Mouse (Mus musculus) stomach, postnatal 0 days (tissue): ENCODE measurements around the gene Rnf166. TPM values are rescaled to one million over a fixed set of nuclear protein-coding genes. Genes with fewer than 3 reads are reported as not detected.

Experiments used
- ATAC-seq: fragments of 200-750 bp; cut with Nextera tagmentation; 2 replicates; pipeline ENCODE4 v1.8.0; 2017; ENCODE audit not compliant: low FRiP score, low TSS enrichment
- DNase-seq: peaks from one replicate; pipeline ENCODE4 v3.0.0-alpha.2; 2016; ENCODE audit warnings: low spot score
- H3K27ac ChIP-seq: fragments of 300-500 bp; sonication (generic); replicated peaks from 2 replicates; pipeline ENCODE4 v1.5.1; 2014; ENCODE audit warnings: mild to moderate bottlenecking, control low read depth
- H3K27me3 ChIP-seq: fragments of 300-500 bp; sonication (generic); 2 replicates; pipeline ENCODE4 v1.6.1; 2014; ENCODE audit warnings: low read length; ENCODE audit not compliant: control insufficient read depth, insufficient read depth
- H3K36me3 ChIP-seq: fragments of 300-500 bp; sonication (generic); 2 replicates; pipeline ENCODE4 v1.6.1; 2014; ENCODE audit warnings: low read length, mixed read lengths; ENCODE audit not compliant: control insufficient read depth, insufficient read depth
- H3K4me1 ChIP-seq: fragments of 300-500 bp; sonication (generic); replicated peaks from 2 replicates; pipeline ENCODE4 v1.6.1; 2014; ENCODE audit warnings: antibody characterized with exemption; ENCODE audit not compliant: control insufficient read depth, insufficient read depth
- H3K4me2 ChIP-seq: fragments of 300-500 bp; sonication (generic); replicated peaks from 2 replicates; pipeline ENCODE4 v1.6.1; 2014; ENCODE audit warnings: low read depth, mild to moderate bottlenecking, control low read depth, moderate library complexity
- H3K4me3 ChIP-seq: fragments of 300-500 bp; sonication (generic); 2 replicates; pipeline ENCODE4 v1.5.1; 2014; ENCODE audit warnings: low read depth, low read length, control low read depth
- H3K9ac ChIP-seq: fragments of 300-500 bp; sonication (generic); 2 replicates; pipeline ENCODE4 v1.6.1; 2014; ENCODE audit warnings: mild to moderate bottlenecking, low read length, control low read depth, mixed read lengths
- H3K9me3 ChIP-seq: fragments of 300-500 bp; sonication (generic); 2 replicates; pipeline ENCODE4 v1.6.1; 2016; ENCODE audit warnings: low read length; ENCODE audit not compliant: control insufficient read depth
- CTCF ChIP-seq: IDR thresholded peaks from 2 replicates; pipeline ENCODE4 v1.5.1; 2016; ENCODE audit warnings: antibody characterized with exemption, low read depth, mild to moderate bottlenecking, moderate library complexity
- EP300 ChIP-seq: optimal IDR thresholded peaks from 2 replicates; pipeline ENCODE3; 2016; ENCODE audit warnings: antibody characterized with exemption
- WGBS: fragments of 180-500 bp; shearing (Covaris S2); extraction: QIAGEN DNeasy Blood & Tissue Kit; methylation state at CpG from one replicate; pipeline ENCODE4 v1.1.7; 2014; 5-methylcytosine and 5-hydroxymethylcytosine counted together
- polyA plus RNA-seq: library from polyadenylated mRNA; unstranded; fragments of >200 nt; fragmentation: Nextera tagmentation; extraction: Ambion mirVana; gene quantifications from 2 replicates; pipeline ENCODE4 v1.2.1, GENCODE M21; 2015

Gene Rnf166
- polyA plus RNA-seq, 1 experiment from 2014 or later, result 31.2 TPM

GRCm38 (mm10) chr8:122445203-122445602 is 30.7 kb downstream of the Rnf166 start:
- Histone ChIP-seq H3K4me2 (no peak overlapping the region), H3K27ac (no peak overlapping the region)

GRCm38 (mm10) chr8:122444058-122444748 is 31.7 kb downstream of the Rnf166 start:
- no peaks in the 10 kb centered on the region for H3K4me1 ChIP-seq
- peak; percentile 95 for DNase-seq
- H3K27ac ChIP-seq, result peak overlapping the region; percentile 97
- peak; percentile 77 for ATAC-seq
- H3K27me3 ChIP-seq, result no peaks in the 10 kb centered on the region
- H3K4me2 ChIP-seq, result peak overlapping the region; percentile 65
- H3K4me3 ChIP-seq, result peak overlapping the region; percentile 61
- H3K36me3 ChIP-seq, result no peaks in the 10 kb centered on the region
- H3K9ac ChIP-seq, result peak overlapping the region; percentile 75
- H3K9me3 ChIP-seq, result no peaks in the 10 kb centered on the region
- peak; percentile 83 for TF ChIP-seq EP300
- TF ChIP-seq CTCF, result no peak
- WGBS, result 1% methylated on average over 19 of the region's 19 CpGs

More at GRCm38 (mm10) chr8:122445203-122445602, 30.7 kb downstream of the Rnf166 start:
- H3K9me3 ChIP-seq, result no peaks in the 10 kb centered on the region
- ATAC-seq (no peak), DNase-seq (no peak)
- H3K4me1 ChIP-seq, result no peaks in the 10 kb centered on the region
- TF ChIP-seq CTCF, result peak; percentile 59
- no peak for TF ChIP-seq EP300
- no peaks in the 10 kb centered on the region for H3K36me3 ChIP-seq
- no peak overlapping the region; the same call in 1 of the 2 replicates for H3K9ac ChIP-seq
- 56% methylated on average over 3 of the region's 3 CpGs for WGBS
- no peaks in the 10 kb centered on the region for H3K27me3 ChIP-seq
- no peak overlapping the region for H3K4me3 ChIP-seq

- Histone ChIP-seq H3K36me3 (no peaks in the 10 kb centered on the region), H3K27me3 (no peaks in the 10 kb centered on the region), H3K9ac (peak within 1 kb of the TSS; percentile 75), H3K27ac (peak within 1 kb of the TSS; percentile 97), H3K4me3 (peak within 1 kb of the TSS; percentile 61), H3K4me2 (peak within 1 kb of the TSS; percentile 99), H3K9me3 (no peaks in the 10 kb centered on the region), H3K4me1 (no peaks in the 10 kb centered on the region)
- TF ChIP-seq EP300, result no peak
- TF ChIP-seq CTCF, result peak; percentile 66
- peak; percentile 97 for ATAC-seq
- peak; percentile 99 for DNase-seq
- under 1% methylated on average over 47 of the region's 47 CpGs for WGBS
Observed at GRCm38 (mm10) chr8:122443262-122444006, 32.4 kb downstream of the Rnf166 start, which contains the start of gene Mvd. Mvd (minus strand) TSS chr8:122443422.

- Histone ChIP-seq H3K9me3 (no peaks in the 10 kb centered on the region), H3K36me3 (no peaks in the 10 kb centered on the region), H3K27ac (peak overlapping the region; percentile 67), H3K27me3 (no peaks in the 10 kb centered on the region), H3K4me3 (peak overlapping the region; percentile 61), H3K4me1 (no peaks in the 10 kb centered on the region), H3K9ac (peak overlapping the region; percentile 75), H3K4me2 (peak overlapping the region; percentile 99)
- TF ChIP-seq EP300 (no peak), CTCF (no peak)
- no peak for DNase-seq
- no peak for ATAC-seq
- WGBS, result 0% methylated on average over 12 of the region's 12 CpGs
Observed at GRCm38 (mm10) chr8:122442781-122443180, 33.1 kb downstream of the Rnf166 start.

GRCm38 (mm10) chr8:122442356-122442755 is 33.5 kb downstream of the Rnf166 start:
- no peak for DNase-seq
- Histone ChIP-seq H3K36me3 (no peaks in the 10 kb centered on the region), H3K4me2 (peak overlapping the region; percentile 99), H3K27me3 (no peaks in the 10 kb centered on the region), H3K4me1 (no peaks in the 10 kb centered on the region), H3K9me3 (no peaks in the 10 kb centered on the region), H3K9ac (peak overlapping the region; percentile 75; the same call in 1 of the 2 replicates), H3K27ac (no peak overlapping the region), H3K4me3 (peak overlapping the region; percentile 61)
- TF ChIP-seq CTCF (no peak), EP300 (no peak)
- WGBS, result 19% methylated on average over 7 of the region's 7 CpGs
- no peak for ATAC-seq
